Mouse (Mus musculus) midbrain, postnatal 0 days (tissue): ENCODE measurements around the gene Rock2. TPM values are rescaled to one million over a fixed set of nuclear protein-coding genes. Genes with fewer than 3 reads are reported as not detected.

Source experiments
- ATAC-seq: fragments of 200-750 bp; cut with Nextera tagmentation; 2 replicates; pipeline ENCODE4 v1.8.0; 2017; ENCODE audit warnings: moderate number of reproducible peaks, mild to moderate bottlenecking, moderate TSS enrichment, moderate library complexity; ENCODE audit not compliant: low FRiP score
- DNase-seq: peaks from one replicate; pipeline ENCODE4 v3.0.0-alpha.2; 2015; ENCODE audit warnings: low spot score
- H3K27ac ChIP-seq: fragments of 300-500 bp; sonication (generic); 2 replicates; pipeline ENCODE4 v1.5.1; 2014; ENCODE audit warnings: low read depth, mild to moderate bottlenecking, low read length, mixed read lengths
- H3K27me3 ChIP-seq: fragments of 300-500 bp; sonication (generic); 2 replicates; pipeline ENCODE4 v1.6.1; 2014; ENCODE audit warnings: low read length, control low read depth, mixed read lengths; ENCODE audit not compliant: insufficient read depth
- H3K36me3 ChIP-seq: fragments of 300-500 bp; sonication (generic); 2 replicates; pipeline ENCODE4 v1.6.1; 2014; ENCODE audit warnings: low read length, control low read depth, mixed read lengths; ENCODE audit not compliant: insufficient read depth
- H3K4me1 ChIP-seq: fragments of 300-500 bp; sonication (generic); 2 replicates; pipeline ENCODE4 v1.6.1; 2014; ENCODE audit warnings: mild to moderate bottlenecking, control low read depth, antibody characterized with exemption, low read length, mixed read lengths; ENCODE audit not compliant: insufficient read depth
- H3K4me2 ChIP-seq: fragments of 300-500 bp; sonication (generic); 2 replicates; pipeline ENCODE4 v1.6.1; 2014; ENCODE audit warnings: low read depth, mild to moderate bottlenecking, low read length, mixed read lengths; ENCODE audit not compliant: poor library complexity, severe bottlenecking
- H3K4me3 ChIP-seq: fragments of 300-500 bp; sonication (generic); 2 replicates; pipeline ENCODE4 v1.5.1; 2014; ENCODE audit warnings: low read depth, mild to moderate bottlenecking, low read length, moderate library complexity
- H3K9ac ChIP-seq: fragments of 300-500 bp; sonication (generic); replicated peaks from 2 replicates; pipeline ENCODE4 v1.6.1; 2014; ENCODE audit warnings: mild to moderate bottlenecking, low read length, moderate library complexity, mixed read lengths; ENCODE audit not compliant: poor library complexity, severe bottlenecking
- H3K9me3 ChIP-seq: fragments of 300-500 bp; sonication (generic); 2 replicates; pipeline ENCODE4 v1.6.1; 2016; ENCODE audit warnings: low read length, control low read depth
- CTCF ChIP-seq: IDR thresholded peaks from 2 replicates; pipeline ENCODE4 v1.5.1; 2016; ENCODE audit warnings: antibody characterized with exemption, mild to moderate bottlenecking
- WGBS: fragments of 180-500 bp; shearing (Covaris S2); extraction: QIAGEN DNeasy Blood & Tissue Kit; methylation state at CpG from one replicate; pipeline ENCODE4 v1.1.7; 2014; 5-methylcytosine and 5-hydroxymethylcytosine counted together
- polyA plus RNA-seq: library from polyadenylated mRNA; unstranded; fragments of >200 nt; fragmentation: Nextera tagmentation; extraction: Ambion mirVana; gene quantifications from 2 replicates; pipeline ENCODE4 v1.2.1, GENCODE M21; 2015
- total RNA-seq: library from RNA; depleted of rRNA; stranded (reverse); fragments of >200 nt; gene quantifications from 2 replicates; pipeline ENCODE4 v1.2.3, GENCODE M21; 2014

The Rock2 gene
- total and polyA plus RNA-seq, 2 experiments from 2014 or later = 12.7 to 27.3 TPM

DNA sequence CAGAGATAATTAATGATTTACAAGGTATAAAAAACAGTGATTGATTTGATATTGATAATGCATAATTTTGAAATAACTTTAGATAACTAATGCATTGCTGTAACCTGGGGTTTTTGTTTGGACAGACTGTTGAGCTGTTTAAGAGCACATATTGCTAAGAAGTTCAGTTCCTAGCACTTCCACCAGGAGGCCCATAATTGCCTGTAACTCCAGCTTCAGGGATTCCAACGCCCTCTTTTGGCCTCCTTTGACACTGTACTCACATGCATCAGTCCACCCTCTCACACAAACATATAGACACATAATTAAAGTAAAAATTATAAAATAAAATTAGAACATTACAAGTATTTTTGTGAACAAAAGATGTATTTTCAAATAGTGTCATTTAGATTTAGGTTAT is 64.2 kb downstream of the Rock2 start:
- Histone ChIP-seq H3K4me2 (no peak overlapping the region), H3K4me1 (no peaks in the 10 kb centered on the region), H3K9ac (no peak overlapping the region), H3K9me3 (no peaks in the 10 kb centered on the region), H3K4me3 (no peak overlapping the region), H3K36me3 (peaks cover 16% of the 10 kb centered on the region; the same call in 1 of the 2 replicates), H3K27me3 (no peaks in the 10 kb centered on the region), H3K27ac (no peak overlapping the region)
- DNase-seq (peak; percentile 27), ATAC-seq (no peak)
- 74% methylated on average over 1 of the region's 1 CpGs for WGBS
- TF ChIP-seq CTCF = peak; percentile 60

DNA sequence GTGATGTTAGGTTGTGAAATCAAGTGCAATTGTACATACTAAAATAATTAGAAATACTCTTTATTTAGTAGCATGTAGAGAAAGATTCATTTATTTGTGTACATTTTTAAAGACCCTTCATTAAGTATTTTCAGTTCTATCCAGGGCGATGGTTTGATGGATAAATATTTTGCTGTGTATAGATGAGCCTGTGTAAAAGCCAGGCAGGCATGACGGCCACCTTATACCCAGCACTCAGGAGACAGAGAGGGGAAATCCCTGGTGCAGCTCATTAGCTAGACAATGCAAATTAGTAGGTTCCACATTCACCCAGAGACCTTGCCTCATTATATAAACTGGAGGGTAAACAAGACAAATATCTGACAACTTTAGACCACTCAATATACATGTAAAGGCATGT is 68.7 kb downstream of the Rock2 start:
- H3K4me3 ChIP-seq = no peak overlapping the region
- no peaks in the 10 kb centered on the region for H3K27me3 ChIP-seq
- no peak overlapping the region for H3K4me2 ChIP-seq
- peaks cover 19% of the 10 kb centered on the region; the same call in 1 of the 2 replicates for H3K36me3 ChIP-seq
- no peaks in the 10 kb centered on the region for H3K9me3 ChIP-seq
- no peak for ATAC-seq
- no peaks in the 10 kb centered on the region for H3K4me1 ChIP-seq
- H3K9ac ChIP-seq = no peak overlapping the region
- no peak for TF ChIP-seq CTCF
- H3K27ac ChIP-seq = no peak overlapping the region
- WGBS = 56% methylated on average over 2 of the region's 2 CpGs
- DNase-seq = no peak

DNA sequence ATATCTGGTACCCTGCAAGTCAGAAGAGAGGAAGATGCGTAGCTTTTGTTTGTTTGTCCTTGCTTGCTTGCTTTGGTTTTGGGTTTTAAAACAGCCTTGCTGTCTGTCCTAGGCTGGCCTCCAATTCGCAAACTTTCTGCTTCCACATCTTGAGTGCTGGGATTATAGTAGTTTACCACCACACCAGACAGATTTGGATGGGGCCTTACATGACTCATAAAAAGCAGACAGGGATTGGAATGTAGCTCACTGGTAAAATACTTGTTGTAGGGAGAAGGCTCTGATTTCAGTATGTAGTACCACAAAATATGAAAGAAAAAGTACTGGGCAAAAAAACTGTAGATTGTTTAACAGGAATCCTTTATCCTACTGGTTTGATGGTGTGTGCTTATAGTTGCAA is 72.1 kb downstream of the Rock2 start:
- H3K9me3 ChIP-seq = no peaks in the 10 kb centered on the region
- no peak for TF ChIP-seq CTCF
- DNase-seq (no peak), ATAC-seq (no peak)
- no peak overlapping the region for H3K4me3 ChIP-seq
- no peak overlapping the region for H3K4me2 ChIP-seq
- H3K4me1 ChIP-seq = no peaks in the 10 kb centered on the region
- no peak overlapping the region for H3K9ac ChIP-seq
- no peak overlapping the region for H3K27ac ChIP-seq
- H3K36me3 ChIP-seq = peaks cover 22% of the 10 kb centered on the region; the same call in 1 of the 2 replicates
- H3K27me3 ChIP-seq = no peaks in the 10 kb centered on the region
- WGBS = 97% methylated on average over 2 of the region's 2 CpGs

DNA sequence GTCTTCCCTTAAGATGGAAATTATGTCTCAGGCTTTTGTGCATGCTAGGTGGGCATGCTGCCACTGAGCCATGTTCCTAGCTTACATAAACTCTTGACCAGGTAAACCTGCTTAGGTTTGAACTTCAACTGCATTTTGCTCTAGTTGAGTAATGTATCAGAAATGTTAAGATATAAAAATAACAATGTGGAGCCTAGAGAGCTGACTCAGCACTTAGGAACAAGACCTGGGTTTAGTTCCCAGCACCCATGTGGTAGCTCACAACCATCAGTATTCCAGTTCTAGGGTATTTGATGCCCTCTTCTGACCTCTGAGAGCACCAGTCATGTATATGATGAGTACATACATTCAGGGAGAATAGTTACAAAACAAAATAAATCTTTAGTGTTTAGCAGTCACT is 82.4 kb downstream of the Rock2 start:
- H3K4me1 ChIP-seq = no peaks in the 10 kb centered on the region
- H3K36me3 ChIP-seq = peaks cover 45% of the 10 kb centered on the region
- H3K9ac ChIP-seq = no peak overlapping the region
- no peak for ATAC-seq
- H3K4me3 ChIP-seq = no peak overlapping the region
- no peak overlapping the region for H3K4me2 ChIP-seq
- H3K27me3 ChIP-seq = no peaks in the 10 kb centered on the region
- TF ChIP-seq CTCF = no peak
- no peak overlapping the region for H3K27ac ChIP-seq
- no peak for DNase-seq
- H3K9me3 ChIP-seq = no peaks in the 10 kb centered on the region

DNA sequence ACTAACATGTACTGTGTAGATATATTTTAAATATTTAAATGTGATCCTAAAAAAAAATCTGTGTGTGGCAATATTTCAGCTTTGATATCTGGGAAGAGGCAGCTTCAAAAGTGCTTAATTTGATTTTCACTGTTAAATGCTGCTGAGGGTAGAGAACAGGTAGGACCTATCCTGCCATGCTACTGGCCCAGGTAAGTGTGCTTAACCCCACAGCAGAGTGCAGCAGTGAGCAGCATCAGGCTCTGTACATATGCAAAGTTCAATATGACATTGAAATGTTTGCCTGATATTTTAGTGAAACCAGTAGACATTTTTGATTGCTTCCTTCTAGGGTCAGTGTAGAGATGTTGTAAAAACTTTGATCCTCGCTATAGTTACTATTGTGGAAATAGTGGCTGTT is 91.1 kb downstream of the Rock2 start:
- no peaks in the 10 kb centered on the region for H3K4me1 ChIP-seq
- peaks cover 4% of the 10 kb centered on the region; the same call in 1 of the 2 replicates for H3K36me3 ChIP-seq
- DNase-seq (no peak), ATAC-seq (no peak)
- no peak overlapping the region for H3K4me3 ChIP-seq
- no peaks in the 10 kb centered on the region for H3K9me3 ChIP-seq
- peak; percentile 52 for TF ChIP-seq CTCF
- H3K9ac ChIP-seq = no peak overlapping the region
- 93% methylated on average over 1 of the region's 1 CpGs for WGBS
- no peak overlapping the region for H3K4me2 ChIP-seq
- no peak overlapping the region for H3K27ac ChIP-seq
- no peaks in the 10 kb centered on the region for H3K27me3 ChIP-seq

DNA sequence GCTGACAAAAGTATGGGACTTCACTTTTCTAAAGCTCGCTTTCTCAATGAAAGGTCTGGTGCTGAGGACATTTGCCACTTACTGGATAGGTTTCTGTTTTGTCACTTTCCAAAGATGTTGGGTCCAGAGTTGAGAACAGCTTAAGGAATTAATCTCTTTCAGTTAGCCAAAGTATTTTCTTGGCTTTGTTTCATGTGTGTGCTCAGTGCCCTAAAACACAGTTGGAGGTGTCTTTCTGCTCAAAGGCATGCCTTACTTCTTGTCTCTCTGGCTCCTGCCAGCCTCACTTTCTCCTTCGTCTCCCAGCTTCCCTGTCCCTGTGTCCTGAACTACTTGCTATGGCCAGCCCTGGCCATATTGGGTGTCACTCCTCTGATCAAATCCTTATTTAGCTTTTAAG is 96.7 kb downstream of the Rock2 start:
- Histone ChIP-seq H3K27ac (no peak overlapping the region), H3K9ac (no peak overlapping the region), H3K27me3 (no peaks in the 10 kb centered on the region), H3K4me1 (no peaks in the 10 kb centered on the region), H3K4me3 (no peak overlapping the region), H3K36me3 (0 out of 2 replicates have a peak, but pooled peaks cover 4% of the 10 kb centered on the region), H3K4me2 (no peak overlapping the region), H3K9me3 (no peaks in the 10 kb centered on the region)
- DNase-seq (no peak), ATAC-seq (no peak)
- no peak for TF ChIP-seq CTCF
- 69% methylated on average over 2 of the region's 2 CpGs for WGBS
